Mouse (Mus musculus) hematopoietic multipotent progenitor cell, adult 10-12 weeks (in vitro differentiated cells): ENCODE results near the gene Atp6v1b1. TPM values are rescaled to one million over a fixed set of nuclear protein-coding genes. Genes with fewer than 3 reads are reported as not detected.

ENCODE experiments used
- polyA plus RNA-seq: library from polyadenylated mRNA; stranded (reverse); fragments of >175 nt; gene quantifications from 2 replicates; pipeline ENCODE4 v1.2.3, GENCODE M21; 2012; ENCODE audit warnings: low replicate concordance

The Atp6v1b1 gene
- polyA plus RNA-seq = not detected in 2 replicates

DNA sequence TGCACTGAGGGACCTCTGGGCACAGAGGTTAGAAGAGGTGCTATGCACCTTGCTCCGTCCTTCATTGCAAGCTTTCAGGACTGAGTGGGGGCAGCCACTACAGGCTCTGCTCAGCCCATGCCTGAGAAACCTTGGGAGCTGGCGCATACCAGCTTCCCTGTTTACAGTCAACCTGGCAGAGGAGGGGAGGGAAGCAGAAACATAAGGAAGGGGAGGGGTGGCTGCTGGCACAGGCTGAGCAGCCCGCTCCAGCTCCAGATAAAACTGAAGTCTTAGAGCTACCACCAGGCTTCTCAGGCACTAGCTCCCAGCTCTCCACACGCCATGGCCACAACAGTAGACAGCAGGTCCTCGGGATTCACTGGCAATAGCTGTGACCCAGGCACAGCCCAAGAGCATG lies at the start of gene Atp6v1b1:
Gene Atp6v1b1, plus strand, starts transcription at position 230 of the 400 bp plus-strand sequence.

DNA sequence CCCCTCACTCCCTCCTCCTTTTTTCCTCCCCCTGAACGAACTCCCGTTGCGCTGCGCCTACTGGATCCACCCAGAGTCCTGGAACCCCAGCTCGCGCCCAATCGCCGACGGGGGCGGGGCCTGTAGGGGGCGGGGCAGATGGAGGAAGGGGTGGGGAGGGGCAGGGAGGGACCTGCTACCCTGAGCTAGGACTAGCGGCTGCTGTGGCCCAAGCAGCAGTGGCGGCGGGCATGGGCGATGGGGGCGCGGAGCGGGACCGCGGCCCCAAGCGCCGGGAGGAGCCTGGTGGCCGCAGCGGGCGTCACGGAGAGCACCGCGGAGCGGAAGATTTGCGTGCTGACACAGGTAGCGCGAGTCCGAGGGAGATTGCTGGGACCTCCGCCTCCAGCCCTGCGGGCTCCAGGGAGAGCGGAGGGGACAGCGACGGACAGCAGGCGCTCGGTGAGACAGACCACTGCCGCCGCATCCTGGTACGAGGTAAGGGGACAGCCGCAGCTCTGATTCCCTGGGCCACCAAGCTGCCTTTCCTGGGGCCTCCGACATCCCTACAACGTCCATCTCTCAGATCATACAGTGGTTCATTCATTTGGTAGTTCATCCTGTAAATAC lies 31.6 kb upstream of the Atp6v1b1 start, which contains the start of gene Vax2:
Gene Vax2, plus strand, starts transcription at position 198 of the 609 bp plus-strand sequence.

DNA sequence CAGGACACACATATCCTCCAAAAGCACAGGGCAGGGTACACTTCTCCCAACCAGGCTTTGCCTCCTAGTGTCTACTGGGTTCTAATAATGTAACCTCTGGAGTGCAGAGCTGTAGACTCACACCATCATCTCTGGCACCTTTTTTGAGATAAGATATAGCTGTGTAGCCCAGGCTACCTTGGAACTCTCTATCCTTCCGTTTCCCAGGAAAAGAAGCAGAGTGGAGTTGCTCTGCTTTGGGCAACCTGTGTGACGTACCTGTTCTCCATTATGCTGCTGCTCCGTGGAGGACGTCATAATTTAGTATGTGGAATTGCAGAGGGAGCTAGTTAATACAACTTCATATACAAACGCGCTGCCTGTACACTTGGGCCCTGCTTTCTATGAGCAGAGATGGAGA lies 19.6 kb downstream of the Atp6v1b1 start, which contains the start of gene Ankrd53:
Gene Ankrd53, plus strand, starts transcription at position 301 of the 400 bp plus-strand sequence.

DNA sequence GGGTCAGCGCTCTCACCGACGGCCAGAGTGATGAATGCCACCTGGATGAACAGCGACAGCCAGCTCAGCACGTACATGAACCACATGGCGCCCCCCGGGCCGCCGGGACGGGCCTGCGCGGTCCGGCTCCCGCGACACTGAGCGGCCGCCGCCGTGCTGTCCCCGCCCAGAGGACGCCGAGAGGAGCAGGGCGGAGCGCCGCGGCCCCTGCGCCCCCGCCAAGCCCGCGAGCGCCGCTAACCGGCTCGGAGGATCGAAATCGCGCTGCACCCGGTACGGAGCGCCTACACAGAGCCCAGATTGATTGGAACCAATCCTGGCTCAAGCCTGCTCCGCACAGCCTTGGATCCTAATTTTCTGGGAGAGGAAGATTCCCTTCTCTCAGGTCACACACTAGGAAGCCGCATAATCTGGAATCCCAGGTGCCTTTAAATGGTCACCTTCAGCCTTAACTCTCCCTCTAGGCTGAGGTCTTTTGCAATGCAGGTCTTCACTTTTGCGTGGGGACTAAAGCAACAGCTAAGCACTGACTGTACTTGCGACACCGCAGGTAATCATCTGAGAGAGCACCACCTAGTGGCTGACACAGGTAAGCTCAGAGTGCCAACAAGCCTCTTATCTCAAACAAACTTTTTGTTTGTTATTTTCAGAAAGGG lies 33.0 kb downstream of the Atp6v1b1 start, which contains the start of gene Tex261:
Gene Tex261, minus strand, starts transcription at position 176 of the 656 bp plus-strand sequence.

DNA sequence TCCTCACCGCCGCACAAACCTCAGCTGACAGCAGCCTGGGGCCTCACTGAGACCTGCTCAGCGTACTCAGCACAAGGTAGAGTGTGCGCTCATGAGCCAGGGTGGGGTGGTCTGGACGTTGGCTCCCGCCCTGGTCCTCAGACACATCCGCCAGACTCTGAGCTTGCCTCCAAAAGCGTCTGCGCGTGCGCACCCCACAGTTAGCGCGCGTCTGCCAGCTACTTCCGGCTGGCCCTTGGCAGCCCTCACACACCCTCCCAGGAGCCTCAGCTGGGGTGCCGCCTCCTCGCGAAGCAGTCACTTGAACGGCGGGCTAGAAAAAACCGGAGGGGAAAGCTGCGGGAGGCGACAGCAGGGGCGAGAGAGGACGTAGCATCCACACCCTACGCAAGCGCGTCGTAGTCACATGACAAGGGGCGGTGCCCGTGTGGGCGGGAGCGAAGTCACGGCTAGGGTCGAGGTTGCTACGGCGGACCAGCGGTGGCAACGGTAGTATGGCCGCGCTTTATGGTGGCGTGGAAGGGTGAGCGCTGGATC lies 52.0 kb downstream of the Atp6v1b1 start, which contains the start of gene Nagk:
Gene Nagk, plus strand, starts transcription at position 223 of the 537 bp plus-strand sequence.

Other genes starting within 250 kb of the Atp6v1b1 start
- 35.0 and 38.2 TPM in 2 replicates for gene Dguok, start 236.0 kb upstream of the Atp6v1b1 start, polyA plus RNA-seq
- 0.36 TPM in 1 of 2 replicates, not detected in the other for gene Actg2, start 206.7 kb upstream of the Atp6v1b1 start, polyA plus RNA-seq
- 1.6 and 1.9 TPM in 2 replicates for gene Stambp, start 170.3 kb upstream of the Atp6v1b1 start, polyA plus RNA-seq
- gene Clec4f, start 86.8 kb upstream of the Atp6v1b1 start, polyA plus RNA-seq = not detected in 2 replicates
- gene Cd207, start 65.1 kb upstream of the Atp6v1b1 start, polyA plus RNA-seq = 0.26 and 0.37 TPM in 2 replicates
- 0.19 and 1.1 TPM in 2 replicates for gene Vax2, start 31.7 kb upstream of the Atp6v1b1 start, polyA plus RNA-seq
- gene Ankrd53, start 19.7 kb downstream of the Atp6v1b1 start, polyA plus RNA-seq = not detected in 2 replicates
- 32.4 and 46.9 TPM in 2 replicates for gene Tex261, start 32.8 kb downstream of the Atp6v1b1 start, polyA plus RNA-seq
- gene Nagk, start 52.0 kb downstream of the Atp6v1b1 start, polyA plus RNA-seq = 9.0 and 15.9 TPM in 2 replicates
- 11.2 and 23.5 TPM in 2 replicates for gene Paip2b, start 88.8 kb downstream of the Atp6v1b1 start, polyA plus RNA-seq
- gene Zfp638, start 124.1 kb downstream of the Atp6v1b1 start, polyA plus RNA-seq = 13.8 and 14.8 TPM in 2 replicates